Mouse (Mus musculus) megakaryocyte, adult 5-6 weeks (primary cell): Measurements from ENCODE around the gene Ctse. TPM values are rescaled to one million over a fixed set of nuclear protein-coding genes. Genes with fewer than 3 reads are reported as not detected.

Experiments used
- ATAC-seq: 2 replicates; pipeline ENCODE4 v1.8.0; 2016; ENCODE audit warnings: mild to moderate bottlenecking, inconsistent platforms; ENCODE audit not compliant: poor library complexity, severe bottlenecking
- total RNA-seq, 2 experiments: library from RNA; stranded (forward) in 1 of 2; stranded (reverse) in 1 of 2; fragments of 153-499, 151-499 nt in 1 of 2; fragments of 221-1000, 200-1000 nt in 1 of 2; gene quantifications; 2 replicates each; pipeline versions ENCODE4 v1.2.3 to v1.2.4; 2015 to 2017

Gene Ctse
- total RNA-seq, 2 experiments from 2014 or later = 15.1 to 32.7 TPM

GRCm38 (mm10) chr1:131698770-131699169 is 60.7 kb downstream of the Ctse start:
- ATAC-seq = no peak

GRCm38 (mm10) chr1:131699642-131700041 is 61.5 kb downstream of the Ctse start:
- no peak for ATAC-seq

- ATAC-seq = peak; percentile 83
Measured at GRCm38 (mm10) chr1:131700447-131700846, 62.3 kb downstream of the Ctse start.

- no peak for ATAC-seq
Measured at GRCm38 (mm10) chr1:131701391-131701790, 63.3 kb downstream of the Ctse start.

- ATAC-seq = peak; percentile 58
Measured at GRCm38 (mm10) chr1:131702094-131702766, 64.1 kb downstream of the Ctse start.

GRCm38 (mm10) chr1:131703482-131703881 is 65.4 kb downstream of the Ctse start:
- peak; percentile 32; the same call in 1 of the 2 replicates for ATAC-seq

- peak; percentile 74 for ATAC-seq
Measured at GRCm38 (mm10) chr1:131708338-131708737, 70.2 kb downstream of the Ctse start.

- no peak for ATAC-seq
Measured at GRCm38 (mm10) chr1:131711518-131711917, 73.4 kb downstream of the Ctse start.

- ATAC-seq = peak; percentile 79
Measured at GRCm38 (mm10) chr1:131712386-131712785, 74.3 kb downstream of the Ctse start.

- ATAC-seq = no peak
Measured at GRCm38 (mm10) chr1:131714388-131715337, 76.6 kb downstream of the Ctse start.

GRCm38 (mm10) chr1:131718952-131719694 is 81.0 kb downstream of the Ctse start:
- no peak for ATAC-seq

GRCm38 (mm10) chr1:131721989-131722388 is 83.9 kb downstream of the Ctse start:
- ATAC-seq = no peak

GRCm38 (mm10) chr1:131723549-131723948 is 85.4 kb downstream of the Ctse start:
- no peak for ATAC-seq

Other genes starting within 250 kb of the Ctse start
- 57.5 and 67.8 TPM in 2 replicates for gene Srgap2, start 111.0 kb upstream of the Ctse start, total RNA-seq (2015)
- 25.7 and 43.9 TPM in 2 replicates for gene Srgap2, start 111.0 kb upstream of the Ctse start, total RNA-seq (2017)
- 6.6 and 7.0 TPM in 2 replicates for gene Fam72a, start 110.4 kb upstream of the Ctse start, total RNA-seq (2015)
- gene Fam72a, start 110.4 kb upstream of the Ctse start, total RNA-seq (2017) = 2.8 and 5.2 TPM in 2 replicates
- gene Avpr1b, start 39.1 kb upstream of the Ctse start, total RNA-seq (2015) = not detected in 2 replicates
- not detected in 2 replicates for gene Avpr1b, start 39.1 kb upstream of the Ctse start, total RNA-seq (2017)
- gene Rab7b, start 50.4 kb downstream of the Ctse start, total RNA-seq (2015) = 3.3 and 4.0 TPM in 2 replicates
- gene Rab7b, start 50.4 kb downstream of the Ctse start, total RNA-seq (2017) = 22.4 TPM in 2 replicates
- gene Slc26a9, start 105.7 kb downstream of the Ctse start, total RNA-seq (2015) = not detected in 2 replicates
- not detected in 2 replicates for gene Slc26a9, start 105.7 kb downstream of the Ctse start, total RNA-seq (2017)
- gene Pm20d1, start 159.1 kb downstream of the Ctse start, total RNA-seq (2015) = 0.07 TPM in 1 of 2 replicates, not detected in the other
- gene Pm20d1, start 159.1 kb downstream of the Ctse start, total RNA-seq (2017) = not detected in 2 replicates
- 3.4 and 7.8 TPM in 2 replicates for gene Slc41a1, start 189.2 kb downstream of the Ctse start, total RNA-seq (2015)
- 3.1 and 5.3 TPM in 2 replicates for gene Slc41a1, start 189.2 kb downstream of the Ctse start, total RNA-seq (2017)
- gene Rab29, start 228.9 kb downstream of the Ctse start, total RNA-seq (2015) = 45.3 and 48.4 TPM in 2 replicates
- gene Rab29, start 228.9 kb downstream of the Ctse start, total RNA-seq (2017) = 31.1 and 33.4 TPM in 2 replicates